Mouse (Mus musculus) v-Abl transformed pro-B cells (cell line): Measurements from ENCODE around the gene Nav3.

ENCODE experiments used
- in situ Hi-C, 2 experiments: fragments of 400-800 bp; cut with MboI; formaldehyde crosslinking; loops; one replicate each; pipeline ENCODE4 v1.15.1; 2025; ENCODE audit not compliant: unreplicated experiment in 2 of 2

Nav3 gene

DNA sequence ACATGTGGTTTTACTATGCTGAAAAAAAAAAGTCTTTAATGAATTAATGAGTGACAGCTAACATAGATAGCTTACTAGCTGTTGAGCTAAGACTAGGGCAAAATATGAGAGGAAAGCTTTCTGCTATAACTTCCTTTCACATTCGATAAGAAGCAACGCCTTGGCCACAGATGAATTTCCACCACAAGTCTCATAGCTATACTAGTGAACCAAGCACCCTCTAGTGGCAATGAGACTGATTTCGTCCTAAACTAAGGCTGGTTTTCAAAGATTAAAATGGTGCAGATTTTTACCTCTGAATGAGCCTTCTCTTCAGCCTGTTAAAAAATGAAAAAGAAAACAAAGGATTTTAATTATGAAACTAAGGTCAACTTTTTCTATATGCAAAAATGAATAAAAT is 709.1 kb downstream of the Nav3 start:
- in situ Hi-C loops = no loop called here

DNA sequence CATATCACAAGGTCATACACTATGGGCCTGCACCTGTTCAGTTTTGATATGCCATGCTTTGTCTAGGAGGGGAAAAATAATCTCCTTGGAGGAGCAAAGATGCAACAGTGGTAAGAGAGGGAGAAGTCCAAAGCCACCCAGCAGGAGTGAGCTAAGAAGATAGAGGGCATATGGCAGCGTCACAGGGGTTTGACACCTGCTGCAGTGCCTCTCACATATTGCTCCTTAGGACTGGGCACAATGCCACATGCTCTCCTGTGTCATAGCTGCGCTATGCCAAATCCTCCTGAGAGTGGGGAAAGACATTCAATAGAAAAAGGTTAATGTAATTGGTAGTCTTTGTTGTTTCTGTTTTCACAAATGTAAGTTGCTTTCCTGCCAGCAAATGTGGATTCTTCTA is 714.3 kb downstream of the Nav3 start:
- in situ Hi-C loops = no loop called here

DNA sequence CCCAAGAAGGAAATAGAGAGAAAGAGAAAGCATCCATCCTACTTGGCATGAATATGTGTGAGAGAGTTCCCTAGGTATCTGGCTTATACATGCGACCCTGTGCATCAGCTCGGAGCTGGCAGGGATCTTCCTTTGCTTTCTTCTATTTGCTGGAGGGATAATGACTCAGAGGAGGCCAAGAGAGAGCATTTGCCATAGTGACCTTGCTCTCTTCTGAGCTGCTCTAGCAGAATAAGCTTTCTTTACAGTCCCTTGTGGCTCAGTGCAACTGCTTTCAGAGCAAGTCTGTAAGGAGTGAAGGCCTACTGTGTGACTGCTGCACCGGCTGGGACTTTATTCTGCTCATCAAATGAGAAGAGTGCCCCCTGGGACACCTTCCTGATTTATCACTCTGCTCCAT is 715.7 kb downstream of the Nav3 start:
- in situ Hi-C loops = no loop called here

DNA sequence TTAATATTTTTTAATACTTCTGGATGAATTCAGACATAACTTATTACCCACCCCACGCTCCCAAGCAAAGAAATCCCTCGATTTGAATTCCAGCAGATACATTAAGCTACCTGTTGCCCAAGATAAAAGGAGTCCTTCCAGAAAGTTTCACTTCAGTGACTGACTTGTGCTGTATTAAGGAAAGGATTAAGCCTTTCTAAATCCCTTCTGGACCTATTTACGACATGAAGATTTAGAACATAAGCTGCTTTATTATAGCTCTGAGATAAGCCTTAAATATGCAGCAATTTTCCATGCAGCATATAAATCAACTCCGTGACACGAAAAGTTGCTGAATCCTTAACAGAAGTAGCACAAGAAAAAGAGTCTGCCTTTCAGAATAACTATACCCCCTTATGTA is 732.4 kb downstream of the Nav3 start:
- in situ Hi-C loops = loop anchor here in 1 of 2 experiments (25.0 kb wide), 1 partner anchor 1411 kb away; no protein-coding TSS in a partner anchor

DNA sequence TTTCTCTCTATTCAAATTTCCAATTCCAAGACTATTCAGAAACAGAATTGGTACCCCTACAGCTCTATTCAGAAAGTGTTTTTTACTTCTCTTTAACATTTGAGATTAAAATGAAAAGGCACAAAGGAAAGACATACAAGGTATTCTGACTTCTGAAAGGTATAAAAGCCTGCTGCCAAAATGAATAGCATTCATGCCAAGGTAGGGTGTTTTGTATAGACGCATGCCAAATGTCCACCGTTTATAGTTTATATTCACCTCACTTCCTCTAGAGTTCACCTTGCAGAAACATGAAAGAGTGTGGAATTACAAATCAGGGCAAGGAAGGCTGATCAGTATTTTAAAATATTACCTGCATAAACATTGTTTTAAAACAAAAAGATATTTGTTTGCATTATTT is 737.2 kb downstream of the Nav3 start:
- in situ Hi-C loops = loop anchor here in 1 of 2 experiments (25.0 kb wide), 1 partner anchor 1407 kb away; no protein-coding TSS in a partner anchor

DNA sequence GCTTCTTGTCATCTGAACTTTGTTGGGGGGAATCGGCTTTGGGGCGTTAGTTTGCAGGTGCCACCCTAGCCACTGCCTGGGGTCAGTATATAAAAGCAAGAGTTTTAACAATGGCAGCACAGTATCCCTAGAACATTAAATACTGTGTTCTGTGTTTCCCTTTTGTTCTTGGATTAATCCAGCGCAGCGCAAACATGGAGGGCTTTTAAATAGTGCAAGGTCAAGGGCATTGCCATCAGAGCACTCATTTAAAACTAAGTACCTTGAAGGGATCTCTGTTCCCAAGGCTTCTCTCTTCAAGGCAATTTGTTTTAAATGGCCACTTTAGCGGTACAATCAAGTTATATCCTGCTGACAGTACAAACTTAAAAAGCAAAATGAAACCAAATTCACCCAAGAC is 737.6 kb downstream of the Nav3 start:
- in situ Hi-C loops = loop anchor here in 1 of 2 experiments (25.0 kb wide), 1 partner anchor 1406 kb away; no protein-coding TSS in a partner anchor

DNA sequence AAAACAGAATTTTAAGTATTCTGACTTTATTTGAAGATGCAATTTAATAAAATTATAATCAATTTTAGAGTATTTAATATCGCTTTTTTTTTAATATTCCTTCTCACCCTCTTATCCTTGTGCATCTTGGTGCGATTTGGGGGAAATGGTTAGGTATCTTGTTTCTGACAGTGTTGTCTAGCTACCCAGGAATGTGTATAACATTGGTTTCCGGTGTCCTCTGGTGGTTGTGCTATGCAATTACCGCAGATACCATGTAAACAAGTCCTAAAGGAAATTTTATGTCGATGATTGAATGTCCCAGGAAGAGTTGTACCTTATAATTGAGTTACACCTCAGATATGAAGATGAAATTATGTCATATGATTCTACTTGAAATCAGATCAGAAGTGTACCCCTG is 743.0 kb downstream of the Nav3 start:
- in situ Hi-C loops = loop anchor here in 1 of 2 experiments (25.0 kb wide), 1 partner anchor 1401 kb away; no protein-coding TSS in a partner anchor

DNA sequence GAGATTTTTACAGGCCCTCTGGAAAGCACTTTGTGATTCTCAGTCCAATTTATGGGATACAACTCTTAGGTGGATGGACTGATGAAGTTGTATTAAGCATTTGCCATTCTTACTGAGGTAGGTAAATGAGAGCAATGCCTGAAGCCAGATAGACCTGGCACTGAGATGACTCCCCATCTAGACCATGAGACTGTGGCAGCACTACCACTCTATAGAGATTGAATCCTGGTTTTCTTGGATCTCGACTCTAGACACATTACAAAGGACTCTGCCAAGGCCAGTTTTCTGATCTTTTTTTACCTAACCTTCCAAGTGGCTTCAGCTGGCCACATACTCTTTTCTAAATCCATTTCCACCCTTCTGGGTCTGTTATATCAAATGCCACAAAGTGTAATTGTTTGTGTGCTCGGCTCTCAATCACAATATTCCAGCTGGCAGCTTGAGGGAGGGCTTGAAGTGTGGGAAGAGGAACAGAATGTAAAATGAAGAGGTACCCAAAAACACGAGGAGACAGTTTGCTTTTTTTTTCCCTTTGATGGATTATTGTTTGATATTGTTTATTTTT is 756.2 kb downstream of the Nav3 start:
- in situ Hi-C loops = loop anchor here in 1 of 2 experiments (25.0 kb wide), 1 partner anchor 1388 kb away; no protein-coding TSS in a partner anchor

DNA sequence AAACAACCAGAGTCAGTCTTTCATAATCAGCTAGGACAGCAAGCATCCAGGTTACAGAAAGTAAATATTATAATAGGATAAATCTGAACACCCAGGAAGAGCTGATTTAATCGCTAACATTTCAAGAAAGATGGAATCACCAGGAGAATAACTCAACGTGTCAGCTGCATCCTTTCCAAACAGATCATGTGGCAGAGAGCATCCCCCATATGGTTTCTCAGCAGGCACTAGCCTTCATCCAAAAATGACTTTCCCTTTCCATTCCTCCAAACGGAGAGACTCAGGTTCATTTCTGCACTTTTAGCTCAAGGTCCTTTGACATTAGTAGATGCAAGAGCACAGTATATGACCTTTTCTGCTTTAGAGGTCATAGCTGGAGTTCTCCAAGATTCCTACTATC is 765.4 kb downstream of the Nav3 start:
- in situ Hi-C loops = no loop called here

DNA sequence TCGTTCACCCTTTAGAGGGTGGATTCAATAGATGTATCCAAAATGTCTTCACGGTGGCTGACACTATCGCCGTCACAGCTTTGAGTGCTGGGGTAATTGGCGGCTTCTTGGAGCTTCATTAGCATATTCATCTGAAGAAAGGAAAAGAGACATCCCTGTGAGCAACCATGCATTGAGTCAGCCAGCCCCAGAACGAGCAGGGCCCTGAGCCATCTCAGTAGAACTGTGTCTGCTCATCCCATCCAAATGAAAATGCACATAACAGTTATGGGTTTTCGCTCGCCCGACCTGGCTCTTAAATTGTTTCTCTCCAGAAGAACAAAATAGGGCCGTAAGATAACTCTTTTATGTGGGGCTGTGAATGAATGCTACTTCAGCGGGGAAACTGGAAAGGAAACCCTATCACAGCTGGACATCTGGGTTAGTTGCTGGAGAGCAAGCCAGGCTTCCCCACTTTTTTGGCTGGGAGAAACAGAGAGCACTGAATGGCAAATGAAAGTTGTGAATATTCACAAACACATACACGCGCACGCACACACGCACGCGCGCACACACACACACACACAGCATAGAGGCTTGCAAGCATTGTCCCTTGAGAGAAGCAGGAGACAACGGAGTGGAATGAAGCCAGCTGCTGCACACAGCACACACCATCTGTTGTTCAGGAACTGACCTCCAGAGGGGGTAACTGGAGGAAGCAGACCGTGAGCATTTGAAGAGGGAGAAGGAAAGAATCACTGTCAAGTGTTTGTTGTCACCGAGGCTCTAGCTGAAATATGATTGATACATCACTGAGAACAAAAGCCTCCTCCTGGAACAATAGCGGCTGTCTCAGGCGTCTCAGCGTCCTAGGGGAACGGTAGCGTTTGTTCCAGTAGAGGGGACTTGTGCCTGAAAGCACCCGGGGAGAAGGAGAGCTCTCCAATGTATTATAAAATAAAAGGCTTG is 771.6 kb downstream of the Nav3 start:
- in situ Hi-C loops = no loop called here

DNA sequence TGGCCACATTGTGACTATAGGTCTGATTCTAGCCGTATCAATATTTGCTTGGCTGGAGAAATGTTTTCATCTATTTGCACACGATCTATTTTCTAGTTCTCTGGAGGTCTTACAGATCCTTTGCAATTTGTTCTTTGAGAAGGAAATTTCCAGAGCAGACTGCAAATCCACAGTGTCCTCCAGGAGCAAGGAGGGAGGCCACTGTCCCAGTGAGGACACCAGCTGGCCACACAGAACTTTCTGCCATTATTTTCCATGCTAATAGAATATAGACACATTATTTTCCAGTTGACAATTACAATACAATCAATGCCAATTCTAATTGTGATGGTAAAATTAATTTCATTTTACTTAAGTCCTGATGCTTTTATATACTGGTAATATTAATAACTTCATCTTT is 783.1 kb downstream of the Nav3 start:
- in situ Hi-C loops = loop anchor here in 1 of 2 experiments (25.0 kb wide), 1 partner anchor 936 kb away; no protein-coding TSS in a partner anchor

DNA sequence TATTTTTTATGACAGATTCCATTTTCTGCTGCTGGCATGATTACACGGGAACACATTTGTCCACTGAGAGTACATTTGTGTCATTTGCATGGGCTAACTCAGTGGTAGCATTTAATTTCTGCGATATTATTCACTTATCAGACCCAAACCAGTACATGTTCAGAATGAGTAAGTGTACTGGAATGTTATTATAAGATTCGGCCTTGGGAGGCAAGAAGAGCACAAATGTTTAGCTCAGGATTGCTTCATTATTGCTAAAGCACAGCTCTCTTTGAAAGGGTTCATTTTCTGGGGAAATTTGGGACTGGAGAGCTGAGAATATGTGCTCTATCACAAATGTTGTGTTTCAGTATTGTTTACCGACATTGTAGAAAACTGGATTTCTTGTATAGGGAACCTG is 788.6 kb downstream of the Nav3 start:
- in situ Hi-C loops = loop anchor here in 1 of 2 experiments (25.0 kb wide), 1 partner anchor 930 kb away; no protein-coding TSS in a partner anchor

DNA sequence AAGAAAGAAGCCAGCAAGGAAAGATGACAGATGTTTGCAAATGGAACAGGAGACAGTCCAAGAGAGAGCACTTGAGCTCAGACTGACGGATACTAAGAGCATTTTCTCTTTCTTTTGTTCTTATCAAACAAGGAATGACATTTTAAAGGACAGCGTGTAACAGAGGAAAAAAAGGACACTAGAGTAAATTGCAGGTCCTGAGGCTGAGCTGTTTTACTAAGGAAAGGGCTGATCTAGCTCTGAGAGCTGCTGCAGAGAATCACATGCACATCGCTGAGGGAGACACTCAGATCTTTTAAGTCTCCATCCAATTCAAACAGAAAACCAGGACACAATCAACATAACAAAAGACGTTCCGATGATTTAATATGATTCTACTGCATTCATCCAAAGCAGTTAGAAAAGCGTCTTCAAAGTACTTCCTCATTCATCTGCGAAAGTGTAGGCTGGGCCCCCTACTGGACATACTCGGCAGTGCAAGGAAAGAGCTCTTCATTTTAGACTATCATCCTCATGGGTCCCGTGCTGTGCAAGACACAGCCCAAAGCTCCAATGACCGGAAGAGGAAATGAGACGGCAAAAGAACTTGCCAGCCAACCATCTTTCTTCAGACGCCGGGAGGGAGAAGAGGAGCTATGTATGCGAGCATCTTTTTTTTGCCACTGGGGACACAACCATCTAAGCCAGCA is 791.2 kb downstream of the Nav3 start:
- in situ Hi-C loops = loop anchor here in 1 of 2 experiments (25.0 kb wide), 1 partner anchor 927 kb away; no protein-coding TSS in a partner anchor

DNA sequence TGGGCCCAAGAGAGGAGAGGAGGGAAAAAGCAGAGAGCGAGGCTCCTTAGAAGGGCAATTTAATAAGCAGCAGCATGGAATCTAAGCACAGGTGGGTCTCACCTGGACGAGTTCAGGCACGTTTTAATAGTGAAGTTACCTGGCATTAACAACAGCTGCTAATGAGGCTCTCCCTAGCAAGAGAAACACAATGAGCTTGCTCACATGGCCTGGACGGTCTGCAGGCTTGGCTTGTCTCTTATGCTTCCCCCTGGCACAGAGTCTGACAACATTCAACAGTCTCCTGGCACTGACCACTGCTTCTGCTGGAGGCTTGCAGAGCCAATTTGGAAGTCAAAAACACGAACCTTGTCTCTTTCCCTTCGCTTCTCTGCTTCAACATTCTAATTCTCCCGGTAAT is 804.5 kb downstream of the Nav3 start:
- in situ Hi-C loops = loop anchor here in 1 of 2 experiments (25.0 kb wide), 1 partner anchor 914 kb away; no protein-coding TSS in a partner anchor

DNA sequence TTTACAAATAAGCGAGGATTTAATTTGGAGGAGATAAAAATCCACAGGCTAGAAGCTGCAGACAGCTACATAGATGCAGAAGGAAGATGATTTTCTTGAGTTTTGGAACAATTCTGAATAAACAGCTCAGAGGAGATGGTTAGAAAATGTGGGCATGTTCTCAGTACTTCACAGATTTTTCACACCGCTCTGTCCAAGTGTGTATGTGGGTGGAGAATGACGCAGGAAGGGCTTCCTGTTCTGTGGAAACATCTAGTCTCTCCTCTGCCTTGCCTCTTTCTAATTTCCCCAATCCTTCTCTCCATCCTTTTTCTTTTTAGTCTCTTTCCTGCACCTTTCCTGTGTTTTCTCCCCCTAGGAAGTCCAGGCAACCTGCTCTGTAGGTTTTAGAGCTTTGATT is 812.4 kb downstream of the Nav3 start:
- in situ Hi-C loops = no loop called here

DNA sequence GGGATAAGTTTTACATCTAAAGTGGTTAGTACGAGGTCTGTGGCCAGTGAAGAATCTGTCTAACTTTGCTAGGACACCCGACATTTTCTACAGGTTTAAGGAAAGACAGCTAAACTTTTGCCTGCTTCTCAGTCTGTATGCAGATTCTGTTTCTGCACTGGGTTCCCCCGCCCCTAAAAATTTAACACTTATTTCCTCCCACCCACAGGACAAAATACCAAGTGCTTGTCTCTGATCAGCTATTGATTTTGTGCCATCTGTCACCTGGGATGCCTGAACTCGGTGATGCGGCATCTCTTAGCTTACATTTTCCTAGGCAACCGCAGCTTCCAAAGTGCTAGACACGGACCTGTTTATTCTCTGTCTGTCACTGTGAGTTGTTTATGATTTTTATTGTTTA is 814.2 kb downstream of the Nav3 start:
- in situ Hi-C loops = no loop called here

DNA sequence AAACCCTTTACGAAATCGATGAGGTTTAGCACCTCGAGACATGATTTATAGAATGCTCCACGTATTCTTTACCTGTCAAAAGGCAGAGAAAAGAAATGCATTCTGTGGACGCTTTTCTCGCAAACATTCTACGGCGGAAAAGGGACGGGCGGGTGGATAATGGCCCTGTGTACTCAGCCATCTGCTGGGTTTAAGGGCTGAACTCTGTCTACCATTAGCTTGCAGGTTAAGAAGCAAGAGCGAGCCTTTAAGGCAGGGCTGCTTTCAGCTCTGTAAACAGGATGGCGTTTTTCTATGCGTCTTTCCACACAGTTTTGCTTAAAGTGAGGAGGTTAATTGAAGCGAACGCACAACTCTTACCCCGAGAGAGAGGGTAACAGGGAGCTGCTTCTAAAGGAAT is 818.3 kb downstream of the Nav3 start:
- in situ Hi-C loops = no loop called here
